Mouse (Mus musculus) spleen, postnatal 4 days (tissue): Measurements from ENCODE around the gene BC030499.

Source experiments
- DNase-seq, 2 experiments: peaks; one replicate each; pipeline ENCODE4 v3.0.0; 2022; ENCODE audit warnings: low spot score in 2 of 2

BC030499 gene

DNA sequence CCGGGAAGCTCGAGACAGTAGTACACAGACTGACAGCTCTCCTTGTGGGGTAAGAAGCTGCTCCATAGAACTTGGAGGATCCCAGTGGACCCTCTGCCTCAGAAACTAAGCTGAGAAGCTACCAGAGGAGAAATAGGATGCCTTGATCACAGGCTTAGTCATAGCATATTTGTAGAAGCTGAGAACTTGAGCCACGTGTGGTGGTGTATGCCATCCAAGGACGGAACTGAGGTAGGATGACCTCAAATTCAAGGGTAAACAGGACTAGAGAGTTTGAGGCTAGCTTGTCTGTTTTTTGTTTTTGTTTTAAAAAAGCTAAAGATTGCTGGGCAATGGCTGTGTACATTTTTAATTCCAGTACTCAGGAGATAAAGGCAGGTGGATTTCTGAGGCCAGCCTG is 14.6 kb downstream of the BC030499 start:
- DNase-seq, result no peak

- DNase-seq, result no peak
Observed at GRCm38 (mm10) chr11:78310861-78311511, 20.3 kb downstream of the BC030499 start.

DNA sequence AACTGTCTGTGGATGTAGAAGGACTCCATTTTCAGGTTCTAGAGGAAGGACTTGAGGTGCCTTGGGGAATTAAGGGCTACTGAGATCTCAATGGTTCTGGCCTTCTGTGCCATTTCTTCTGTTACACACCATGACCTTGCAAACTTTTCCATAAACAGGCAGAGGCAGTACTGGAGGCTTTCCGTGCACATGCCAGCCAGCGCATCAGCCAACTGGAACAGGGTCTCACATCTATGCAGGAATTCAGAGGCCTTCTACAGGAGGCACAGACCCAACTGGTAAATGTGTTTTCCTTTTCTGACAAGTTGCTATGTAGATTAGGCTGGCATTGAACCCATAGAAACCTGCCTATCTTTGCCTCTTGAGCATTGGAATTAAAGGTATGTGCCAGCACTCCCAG is 23.0 kb downstream of the BC030499 start:
- no peak for DNase-seq

DNA sequence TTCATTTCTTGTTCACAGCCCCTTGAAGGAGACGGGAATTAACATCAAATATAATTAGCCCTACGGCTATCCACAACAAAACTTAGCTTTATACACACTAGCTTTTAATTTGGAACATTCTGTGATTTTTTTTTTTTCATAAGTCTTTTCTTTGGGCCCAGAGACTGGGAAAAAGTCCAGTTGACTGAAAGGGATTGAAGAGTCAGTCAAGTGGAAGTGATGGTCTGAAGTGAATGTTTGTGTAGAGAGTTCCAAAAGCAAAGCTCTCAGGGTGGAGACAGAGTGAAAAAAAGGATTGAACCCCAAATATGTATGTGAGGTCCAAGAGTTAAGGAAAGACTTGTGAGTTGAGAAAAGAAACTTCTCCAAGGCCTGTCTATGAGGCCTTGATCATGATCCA is 27.8 kb downstream of the BC030499 start:
- DNase-seq, result no peak

GRCm38 (mm10) chr11:78322076-78322831 is 31.6 kb downstream of the BC030499 start:
- no peak for DNase-seq

- DNase-seq, result peak; percentile 82 to 85
Observed at GRCm38 (mm10) chr11:78322860-78323259, 32.2 kb downstream of the BC030499 start, which contains the start of gene Aldoc. TSS of gene Aldoc (plus strand) at chr11:78322968.

- peak in 1 of 2 experiments; percentile 59 for DNase-seq
Observed at GRCm38 (mm10) chr11:78324000-78324785, 33.6 kb downstream of the BC030499 start.

- DNase-seq, result peak in 1 of 2 experiments; percentile 58
Observed at GRCm38 (mm10) chr11:78324965-78325364, 34.3 kb downstream of the BC030499 start.

GRCm38 (mm10) chr11:78327215-78327614 is 36.6 kb downstream of the BC030499 start:
- DNase-seq, result no peak

DNA sequence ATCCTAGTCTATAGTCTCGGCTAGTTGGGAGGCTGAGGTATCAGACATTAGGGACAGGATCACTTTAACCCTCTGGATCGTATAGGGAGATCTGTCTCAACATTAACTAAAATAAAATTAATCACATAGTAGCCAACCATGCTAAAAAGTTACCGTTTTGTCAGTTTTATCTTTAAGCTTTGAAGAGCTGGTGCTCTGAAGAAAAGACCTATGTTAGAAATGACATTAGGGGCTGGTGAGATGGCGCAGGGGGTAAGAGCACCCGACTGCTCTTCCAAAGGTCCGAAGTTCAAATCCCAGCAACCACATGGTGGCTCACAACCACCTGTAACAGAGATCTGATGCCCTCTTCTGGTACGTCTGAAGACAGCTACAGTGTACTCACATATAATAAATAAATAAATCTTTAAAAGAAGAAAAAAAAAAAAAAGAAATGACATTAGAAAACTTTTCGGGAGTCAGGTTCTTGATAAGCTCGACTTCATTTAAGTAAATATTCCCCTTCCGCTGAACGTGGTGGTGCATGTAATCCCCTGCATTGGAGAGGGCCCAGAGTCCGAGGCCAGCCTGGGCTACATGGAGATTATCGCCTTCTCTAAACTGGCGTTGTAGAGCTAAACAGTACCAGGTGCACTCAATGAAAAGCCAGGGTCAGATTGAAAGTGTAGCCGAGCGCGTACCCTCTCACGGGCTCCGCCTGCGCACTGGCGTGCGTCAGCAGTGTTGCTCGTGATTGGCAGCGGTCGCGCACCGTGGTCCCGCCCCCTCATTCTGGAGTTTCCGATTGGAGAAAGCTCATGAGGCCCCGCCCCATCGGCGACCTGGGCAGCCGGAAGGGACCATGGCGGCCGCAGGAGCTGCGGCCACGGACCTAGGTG is 37.2 kb downstream of the BC030499 start, which contains the start of gene Pigs:
Gene Pigs (plus strand): TSS at position 782 of the 878 bp plus-strand sequence.
- peak; percentile 98 to 99 for DNase-seq

DNA sequence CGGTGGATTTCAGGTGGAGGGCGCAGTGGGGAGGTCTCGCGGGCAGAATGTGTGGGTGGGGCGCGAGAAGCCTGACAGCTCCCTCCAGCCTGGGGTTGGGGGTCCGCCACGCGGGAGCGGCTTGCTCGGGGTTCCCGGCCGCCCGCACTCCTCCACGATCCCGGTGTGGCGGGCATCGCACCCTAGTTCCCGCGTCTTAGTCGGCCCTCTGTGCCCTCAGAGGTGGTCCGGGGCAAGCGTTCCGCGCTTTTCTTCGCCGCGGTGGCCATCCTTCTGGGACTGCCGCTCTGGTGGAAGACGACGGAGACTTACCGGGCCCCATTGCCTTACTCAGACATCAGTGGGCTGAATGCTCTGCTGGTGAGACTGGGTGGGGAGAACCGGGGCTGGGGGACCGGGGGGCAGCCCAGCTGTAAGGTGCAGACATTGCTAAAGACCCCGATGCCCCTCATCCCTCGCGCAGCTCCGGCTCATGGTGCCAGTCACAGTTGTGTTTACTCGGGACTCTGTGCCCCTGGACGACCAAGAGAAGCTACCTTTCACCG is 37.9 kb downstream of the BC030499 start:
- DNase-seq, result no peak

DNA sequence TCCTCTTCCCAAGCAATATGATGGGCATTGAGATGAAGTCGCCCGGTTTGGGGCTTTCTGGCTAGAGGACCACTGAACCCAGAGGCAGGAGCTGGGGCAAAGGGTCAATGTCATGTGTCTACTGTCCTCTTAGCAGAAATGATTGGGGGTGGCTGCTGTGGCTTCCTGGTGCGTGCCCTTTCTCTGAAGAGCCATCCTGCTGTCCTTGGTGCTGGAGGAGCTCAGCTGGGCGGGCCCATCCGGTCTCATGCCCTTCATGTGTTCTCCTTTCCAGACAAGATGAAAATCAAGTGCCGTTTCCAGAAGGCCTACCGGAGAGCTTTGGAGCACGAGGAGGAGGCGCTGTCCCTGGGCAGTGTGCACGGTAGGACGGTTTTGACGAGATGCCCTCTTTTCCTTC is 42.0 kb downstream of the BC030499 start:
- no peak for DNase-seq

GRCm38 (mm10) chr11:78333992-78334391 is 43.4 kb downstream of the BC030499 start:
- no peak for DNase-seq

- DNase-seq, result no peak
Observed at GRCm38 (mm10) chr11:78337040-78337439, 46.4 kb downstream of the BC030499 start.

GRCm38 (mm10) chr11:78341702-78342101 is 51.1 kb downstream of the BC030499 start:
- peak in 1 of 2 experiments; percentile 56 for DNase-seq

GRCm38 (mm10) chr11:78343381-78344327 is 53.0 kb downstream of the BC030499 start, which contains the start of gene Unc119:
TSS of gene Unc119 (plus strand) at chr11:78343482.
- DNase-seq, result peak; percentile 83 to 92

DNA sequence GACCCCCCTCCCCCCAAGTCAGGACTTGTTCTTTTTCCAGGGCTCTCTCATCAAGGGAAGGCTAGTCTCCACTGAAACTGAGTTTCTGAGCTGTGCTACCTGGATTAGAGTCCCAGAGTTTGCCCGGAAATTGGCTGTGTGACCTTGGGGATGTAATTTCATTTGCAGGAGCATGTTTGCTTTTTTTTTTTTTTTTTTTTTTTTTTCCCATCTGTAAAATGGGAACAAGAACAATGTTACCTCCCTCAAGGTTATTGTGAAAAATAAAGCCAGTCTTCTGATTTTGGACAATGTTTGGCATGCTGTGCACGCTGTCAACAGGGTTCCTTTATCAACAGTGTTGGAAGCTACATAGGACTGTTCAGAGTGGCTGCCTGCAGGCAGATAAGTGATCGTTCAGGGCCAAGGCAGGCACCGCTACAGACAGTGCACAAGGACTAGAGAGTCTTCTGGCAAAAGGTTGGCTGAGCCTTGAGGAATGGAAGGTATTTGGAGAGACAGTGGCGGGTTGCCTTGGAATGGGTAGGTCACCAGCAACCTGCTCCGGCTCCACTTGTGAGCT is 53.8 kb downstream of the BC030499 start:
- peak in 1 of 2 experiments; percentile 51 for DNase-seq

DNA sequence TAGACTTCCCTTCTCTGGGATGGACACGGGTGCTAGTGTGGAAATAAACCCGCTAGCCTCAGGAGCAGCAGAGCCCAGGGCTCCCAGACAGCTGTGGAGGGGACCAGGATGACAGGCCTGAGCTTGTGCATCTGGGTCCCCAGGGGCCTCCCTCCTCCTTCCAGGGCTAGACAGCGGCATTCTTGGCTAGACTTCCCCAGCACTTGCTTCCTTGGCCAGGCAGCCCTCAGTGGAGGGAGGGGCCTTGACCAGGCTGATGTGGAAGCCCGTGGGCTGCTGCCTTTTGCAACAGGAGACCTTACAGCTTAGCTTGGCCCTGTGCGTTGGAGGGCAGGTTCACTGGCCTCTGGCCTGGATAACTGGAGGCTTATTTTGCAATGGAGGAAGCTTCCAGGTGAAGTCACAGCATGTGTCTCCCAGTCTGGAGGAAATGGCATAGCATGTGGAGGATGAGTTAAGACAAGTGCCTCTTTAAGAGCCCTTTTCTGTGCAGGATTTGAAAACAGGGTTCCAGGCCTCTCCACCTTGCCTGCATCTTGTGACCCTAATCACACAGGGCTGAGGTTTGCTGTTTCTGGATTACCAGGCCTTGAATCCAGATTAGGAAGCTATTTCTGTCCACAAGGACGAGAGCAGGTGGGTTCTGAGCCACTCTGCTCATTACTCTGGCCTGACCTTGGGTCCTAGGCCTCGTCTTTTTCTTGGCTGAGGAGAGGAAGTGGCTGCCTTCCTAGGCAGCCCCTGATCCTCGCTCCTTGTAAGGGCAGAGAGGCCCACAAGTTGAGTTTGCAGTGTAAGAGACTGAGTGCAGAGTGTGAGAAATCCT is 54.5 kb downstream of the BC030499 start:
- peak; percentile 42 to 73 for DNase-seq
